Mouse (Mus musculus) gastrocnemius, postnatal 36 days (tissue): ENCODE measurements at regions not wholly inside any gene's neighbourhood (a gene's known extent, or its start where the extent isn't known, plus 50 kb on each side); places are given as distances from the start of the nearest gene placed in this dataset.

ENCODE experiments used
- DNase-seq, 2 experiments: peaks; one replicate each; pipeline ENCODE4 v3.0.0; 2022
- intact Hi-C: fragments of 180-260 bp; cut with DNase I; formaldehyde crosslinking; loops from one replicate; pipeline ENCODE4 v1.15.1; 2025

- intact Hi-C loops, result no loop called here
- DNase-seq, result no peak
These were observed 82.2 kb upstream of the Tac1 start for GRCm38 (mm10) chr6:7472366-7473026.

DNA sequence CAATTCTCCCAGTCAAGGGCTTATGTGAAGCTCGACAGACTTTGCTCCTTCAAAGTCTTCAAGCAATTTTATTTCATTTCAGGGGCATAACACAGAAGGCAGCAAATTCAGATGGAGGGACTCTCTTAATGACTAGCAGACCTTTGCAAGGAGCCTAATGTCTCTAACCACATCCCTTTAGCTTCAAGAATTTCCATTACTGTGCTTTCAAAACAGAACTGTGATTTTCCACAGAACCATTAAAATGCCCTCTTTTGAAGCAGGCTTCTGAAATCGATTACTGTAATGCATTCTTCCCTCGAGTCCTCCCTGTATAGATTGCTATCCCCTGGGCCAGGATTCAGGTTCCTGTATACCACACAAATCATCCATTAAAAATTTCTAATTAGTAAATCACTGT is 80.9 kb upstream of the Tac1 start:
- intact Hi-C loops, result no loop called here
- no peak for DNase-seq

GRCm38 (mm10) chr6:7476907-7477306 is 77.8 kb upstream of the Tac1 start:
- DNase-seq, result no peak
- intact Hi-C loops, result no loop called here

DNA sequence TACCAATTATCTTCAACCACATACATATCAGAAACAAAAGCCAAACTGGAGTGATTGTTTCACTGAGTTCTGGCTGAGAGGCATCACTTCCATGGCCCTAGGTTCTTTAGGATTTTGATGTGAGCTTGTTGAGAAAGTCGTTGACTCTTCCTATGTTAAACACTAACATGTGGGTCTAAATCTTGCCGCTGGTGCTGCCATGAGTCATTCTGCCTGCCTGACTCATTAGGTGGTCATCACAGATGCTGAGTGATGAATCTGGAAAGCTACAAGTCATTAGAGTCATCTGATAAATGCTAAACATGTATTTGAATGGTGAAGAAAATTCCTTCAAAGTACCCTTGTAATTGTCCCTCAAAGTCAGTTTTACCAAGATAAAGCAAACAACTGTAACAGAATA is 60.4 kb upstream of the Tac1 start:
- no peak for DNase-seq
- intact Hi-C loops, result no loop called here

- DNase-seq, result no peak
- intact Hi-C loops, result no loop called here
These were observed 57.9 kb upstream of the Tac1 start for GRCm38 (mm10) chr6:7496766-7497165.
